Mouse (Mus musculus) brain, embryonic 14.5 days (tissue): ENCODE results near the gene Gm44596.

Experiments
- CTCF ChIP-seq: fragments of 200-500 bp; IDR thresholded peaks from 2 replicates; pipeline ENCODE4 v1.5.1; 2012; ENCODE audit warnings: inconsistent platforms, mild to moderate bottlenecking, moderate library complexity, borderline replicate concordance; ENCODE audit not compliant: insufficient read depth, insufficient read length; ENCODE audit errors: extremely low read depth
- POLR2A ChIP-seq: fragments of 200-500 bp; IDR thresholded peaks from 2 replicates; pipeline ENCODE4 v1.6.1; 2012; ENCODE audit warnings: mild to moderate bottlenecking, inconsistent platforms, borderline replicate concordance; ENCODE audit not compliant: poor library complexity, insufficient read depth, insufficient read length, severe bottlenecking; ENCODE audit errors: extremely low read depth

DNA sequence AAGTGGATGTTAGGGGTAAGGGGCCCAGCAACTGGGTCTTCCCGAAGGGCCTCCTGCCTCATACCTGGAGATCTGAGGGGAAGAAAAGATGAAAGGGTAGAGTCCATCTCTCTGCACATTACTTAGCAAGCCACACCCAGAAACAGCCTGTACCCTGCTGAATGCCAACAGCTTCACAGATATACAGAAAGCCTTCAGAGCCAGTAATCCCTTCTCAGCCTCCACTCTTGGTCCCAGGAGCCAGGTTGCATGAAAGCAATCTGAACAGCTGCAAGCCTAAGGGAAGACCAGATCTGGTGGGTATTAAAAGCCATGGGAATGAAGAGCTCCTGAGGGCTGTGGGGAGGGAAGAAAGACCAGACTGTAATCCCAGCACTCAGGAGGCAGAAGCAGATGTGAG lies 13.9 kb downstream of the Gm44596 start:
- TF ChIP-seq CTCF (no peak), POLR2A (no peak)
